Mouse (Mus musculus): Measurements from ENCODE around the gene Olfr750.

GRCm38 (mm10) chr14:51024820-51025219, 49.4 kb downstream of the Olfr750 start:
- TF ChIP-seq CTCF (IDR thresholded peaks at IDR 0.05; ENCODE audit: low read depth, low read length) = no peak
- no peak for TF ChIP-seq POLR2A (IDR thresholded peaks at IDR 0.05; ENCODE audit: borderline replicate concordance, low read depth, low read length)
